Mouse (Mus musculus) liver, adult 2 months (tissue): ENCODE results near the gene Kiss1r. TPM values are rescaled to one million over a fixed set of nuclear protein-coding genes. Genes with fewer than 3 reads are reported as not detected.
A peak's percentile ranks its signal among the peaks of the same experiment; 100 is the strongest.
"Not testable (repeated sequence)": the region's sequence is repeated elsewhere in the genome, so short reads cannot be mapped to it uniquely, and the experiment has no call there.

Experiments used
- DNase-seq: peaks from one replicate; pipeline ENCODE4 v3.0.0-alpha.2; 2011; ENCODE audit warnings: low read depth, low spot score; ENCODE audit errors: extremely low read depth
- H3K27ac ChIP-seq: fragments of 200-500 bp; replicated peaks from 2 replicates; pipeline ENCODE4 v1.5.1; 2012; ENCODE audit warnings: low read depth, mild to moderate bottlenecking, control low read depth, inconsistent platforms, low read length; ENCODE audit not compliant: insufficient read depth
- H3K27me3 ChIP-seq: fragments of 200-500 bp; 2 replicates; pipeline ENCODE4 v1.6.1; 2012; ENCODE audit warnings: mild to moderate bottlenecking, moderate library complexity, low read length, inconsistent platforms; ENCODE audit not compliant: control insufficient read depth, insufficient read depth
- H3K36me3 ChIP-seq: fragments of 200-500 bp; 2 replicates; pipeline ENCODE4 v1.6.1; 2012; ENCODE audit warnings: low read length, inconsistent platforms; ENCODE audit not compliant: control insufficient read depth, insufficient read depth
- H3K4me1 ChIP-seq: fragments of 200-500 bp; 2 replicates; pipeline ENCODE4 v1.6.1; 2011; ENCODE audit warnings: low read length; ENCODE audit not compliant: control insufficient read depth, insufficient read depth
- H3K4me3 ChIP-seq: fragments of 200-500 bp; 2 replicates; pipeline ENCODE4 v1.5.1; 2011; ENCODE audit warnings: low read depth, mild to moderate bottlenecking, control low read depth, low read length, moderate library complexity; ENCODE audit not compliant: insufficient read depth
- H3K79me2 ChIP-seq: fragments of 200-500 bp; 2 replicates; pipeline ENCODE4 v1.6.1; 2012; ENCODE audit warnings: inconsistent platforms, mild to moderate bottlenecking, low read length, moderate library complexity; ENCODE audit not compliant: control insufficient read depth, insufficient read depth
- H3K9ac ChIP-seq: fragments of 200-500 bp; 2 replicates; pipeline ENCODE4 v1.6.1; 2012; ENCODE audit warnings: low read depth, mild to moderate bottlenecking, control low read depth, inconsistent platforms, low read length
- CTCF ChIP-seq: fragments of 200-500 bp; IDR thresholded peaks from 2 replicates; pipeline ENCODE4 v1.5.1; 2011; ENCODE audit warnings: low read depth, low read length, control low read depth
- POLR2A ChIP-seq: fragments of 200-500 bp; IDR thresholded peaks from 2 replicates; pipeline ENCODE4 v1.6.1; 2011; ENCODE audit warnings: low read length, control low read depth; ENCODE audit not compliant: insufficient read depth; ENCODE audit errors: extremely low read depth
- WGBS: fragments of 180-500 bp; shearing (Covaris S2); methylation state at CpG from one replicate; pipeline ENCODE4 v1.1.7; 2018; 5-methylcytosine and 5-hydroxymethylcytosine counted together
- polyA plus RNA-seq: library from polyadenylated mRNA; depleted of rRNA; stranded (reverse); fragments of >200 nt; gene quantifications from 2 replicates; pipeline ENCODE4 v1.2.3, GENCODE M21; 2012
- total RNA-seq: library from RNA; depleted of rRNA; stranded (reverse); fragments of >200 nt; gene quantifications from 2 replicates; pipeline ENCODE4 v1.2.3, GENCODE M21; 2014

The Kiss1r gene
- total and polyA plus RNA-seq, 2 experiments = 0.18 to 1.5 TPM

- H3K4me3 ChIP-seq = no peak overlapping the region
- H3K36me3 ChIP-seq = no peaks in the 10 kb centered on the region
- TF ChIP-seq POLR2A (no peak), CTCF (no peak)
- H3K27me3 ChIP-seq = no peaks in the 10 kb centered on the region
- H3K79me2 ChIP-seq = peaks cover 4% of the 10 kb centered on the region; the same call in 1 of the 2 replicates
- H3K9ac ChIP-seq = no peak overlapping the region
- no peak overlapping the region for H3K27ac ChIP-seq
- WGBS = 91% methylated on average over 9 of the region's 9 CpGs
- no peak for DNase-seq
- H3K4me1 ChIP-seq = peaks cover 3% of the 10 kb centered on the region; the same call in 1 of the 2 replicates
These were observed 38.9 kb downstream of the Kiss1r start for GRCm38 (mm10) chr10:79955691-79956090.

GRCm38 (mm10) chr10:79956643-79957154, 39.9 kb downstream of the Kiss1r start:
- Histone ChIP-seq H3K4me3 (no peak overlapping the region), H3K79me2 (peaks cover 9% of the 10 kb centered on the region; the same call in 1 of the 2 replicates), H3K27me3 (no peaks in the 10 kb centered on the region), H3K36me3 (no peaks in the 10 kb centered on the region), H3K27ac (no peak overlapping the region), H3K9ac (no peak overlapping the region), H3K4me1 (peaks cover 6% of the 10 kb centered on the region; the same call in 1 of the 2 replicates)
- no peak for DNase-seq
- 76% methylated on average over 4 of the region's 4 CpGs for WGBS
- TF ChIP-seq POLR2A = no peak

- TF ChIP-seq CTCF = peak; percentile 99
- TF ChIP-seq POLR2A = no peak
- Histone ChIP-seq H3K27me3 (no peaks in the 10 kb centered on the region), H3K79me2 (peaks cover 9% of the 10 kb centered on the region; the same call in 1 of the 2 replicates), H3K36me3 (no peaks in the 10 kb centered on the region; the same call in 1 of the 2 replicates), H3K4me1 (peaks cover 6% of the 10 kb centered on the region; the same call in 1 of the 2 replicates), H3K27ac (no peak overlapping the region; the same call in 1 of the 2 replicates), H3K9ac (no peak overlapping the region), H3K4me3 (no peak overlapping the region; the same call in 1 of the 2 replicates)
- peak; percentile 90 for DNase-seq
- WGBS = 5% methylated on average over 21 of the region's 21 CpGs
These were observed 41.5 kb downstream of the Kiss1r start for GRCm38 (mm10) chr10:79958140-79958816.

GRCm38 (mm10) chr10:79959412-79959811, 42.6 kb downstream of the Kiss1r start:
- not testable (repeated sequence) for H3K36me3 ChIP-seq, H3K4me1 ChIP-seq, DNase-seq, H3K27ac ChIP-seq, H3K27me3 ChIP-seq, H3K9ac ChIP-seq, H3K79me2 ChIP-seq
- 0 out of 2 replicates have a peak overlapping the region, but pooled peaks have one; percentile 8 for H3K4me3 ChIP-seq
- 21% methylated on average over 10 of the region's 10 CpGs for whole genome bisulfite sequencing

- peak within 1 kb of the TSS; percentile 41 for H3K27ac ChIP-seq
- H3K27me3 ChIP-seq = no peaks in the 10 kb centered on the region
- under 1% methylated on average over 61 of the region's 61 CpGs for WGBS
- DNase-seq = peak; percentile 98
- H3K9ac ChIP-seq = peak within 1 kb of the TSS; percentile 81
- peak within 1 kb of the TSS; percentile 71 for H3K4me3 ChIP-seq
- H3K36me3 ChIP-seq = no peaks in the 10 kb centered on the region; the same call in 1 of the 2 replicates
- H3K79me2 ChIP-seq = peaks cover 9% of the 10 kb centered on the region; the same call in 1 of the 2 replicates
- peaks cover 6% of the 10 kb centered on the region; the same call in 1 of the 2 replicates for H3K4me1 ChIP-seq
- TF ChIP-seq POLR2A (peak; percentile 37; the same call in 1 of the 2 replicates), CTCF (peak; percentile 97)
These were observed 43.3 kb downstream of the Kiss1r start, which contains the start of gene Wdr18 for GRCm38 (mm10) chr10:79959847-79960601. Wdr18 (plus strand) TSS chr10:79960152.
